ENCODE assay signal across 21 mouse cellular contexts in the genomic region with DNA sequence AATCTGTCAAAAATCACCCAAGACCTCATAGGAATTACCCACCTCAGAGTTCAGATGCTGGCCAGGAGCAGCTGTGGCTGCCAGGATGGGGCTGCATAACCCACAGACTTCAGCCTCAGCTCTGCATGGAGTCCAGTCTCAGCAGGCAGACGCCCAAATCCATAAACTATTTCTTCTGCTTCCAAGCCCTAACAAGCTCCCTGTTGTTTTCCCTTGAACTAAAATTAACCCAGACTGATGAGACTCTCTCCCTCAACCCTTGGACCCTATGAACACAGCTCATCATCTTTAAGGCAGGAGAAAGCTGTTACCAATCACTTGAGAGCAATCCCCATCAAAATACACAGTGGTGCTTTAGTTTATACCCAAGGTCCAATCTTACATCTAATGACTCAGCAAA. TPM values are rescaled to one million over a fixed set of nuclear protein-coding genes. Genes with fewer than 3 reads are reported as not detected.
DNase-seq lines count a peak whose midpoint lies in the region; TF ChIP-seq lines count a peak whose summit lies in the region.
"Had no signal": no experiment of that assay in that cellular context is flagged by ENCODE, and none has a peak within 500 bp of the region (broad histone marks: within the 10 kb centered on the region; RNA-seq: fewer than 3 reads in every experiment).

No protein-coding gene starts in this region.

- no peak overlapping the region for H3K27ac ChIP-seq in gastrocnemius, adult 2 months
- H3K27ac ChIP-seq: embryonic facial prominence, embryonic 13.5 days; embryonic facial prominence, embryonic 15.5 days; forebrain, embryonic 13.5 days; forebrain, embryonic 15.5 days had no signal

- intact Hi-C loops in gastrocnemius, adult 2 months (cut with DNase I), result no loop called here
- intact Hi-C loops in gastrocnemius, postnatal 36 days (cut with DNase I), result no loop called here

- no peak overlapping the region for H3K4me3 ChIP-seq in gastrocnemius, adult 2 months
- H3K4me3 ChIP-seq: embryonic facial prominence, embryonic 13.5 days; embryonic facial prominence, embryonic 15.5 days; erythroblast, embryonic 14.5 days; forebrain, embryonic 13.5 days; forebrain, embryonic 15.5 days had no signal

- TF ChIP-seq CTCF in gastrocnemius, adult 2 months (IDR thresholded peaks at IDR 0.05), result no peak

- DNase-seq in gastrocnemius, adult 2 months, result peak; percentile 4
- DNase-seq in gastrocnemius, postnatal 36 days, result no peak
- DNase-seq in kidney, adult 9 months, result peak; percentile 58
- no peak for DNase-seq in kidney, postnatal 4 days
- no peak for DNase-seq in liver
- DNase-seq: adrenal gland, adult 2 months; adrenal gland, postnatal 10 days; adrenal gland, postnatal 25 days; B cell, adult 2 months; cerebellum, adult 11 months; cerebellum, adult 8-10 months; cerebellum, adult 9-11 months; cerebellum, postnatal 14 days; cerebellum, postnatal 36 days; embryo, embryonic 11 days; forebrain, postnatal 0 days had no signal

RNA-seq across cellular contexts. Expression of gene Rnf10, which starts 17.2 kb away (rescaled TPM):
- total RNA-seq in gastrocnemius, adult 2 months (2021), result 100 to 1,000 TPM; 269 to 274 TPM
- total RNA-seq in gastrocnemius, postnatal 36 days (2021), result 100 to 1,000 TPM; 243 to 279 TPM

RNA-seq across cellular contexts. Expression of gene Pop5, which starts 19.8 kb away (rescaled TPM):
- total RNA-seq in gastrocnemius, adult 2 months (2021), result 10 to 100 TPM; 27.8 to 51.7 TPM
- 10 to 100 TPM; 27.9 to 28.2 TPM for total RNA-seq in gastrocnemius, postnatal 36 days (2021)

RNA-seq across cellular contexts. Expression of gene Coq5, which starts 24.0 kb away (rescaled TPM):
- 100 to 1,000 TPM in 1 of 2 experiments, 10 to 100 TPM in 1; 63.8 to 112 TPM for total RNA-seq in gastrocnemius, adult 2 months (2021)
- total RNA-seq in gastrocnemius, postnatal 36 days (2021), result 10 to 100 TPM; 86.7 to 87.0 TPM

RNA-seq across cellular contexts. Expression of gene Dynll1, which starts 45.3 kb away (rescaled TPM):
- total RNA-seq in gastrocnemius, adult 2 months (2021), result 100 to 1,000 TPM in 1 of 2 experiments, 10 to 100 TPM in 1; 48.4 to 115 TPM
- 10 to 100 TPM; 51.5 to 76.5 TPM for total RNA-seq in gastrocnemius, postnatal 36 days (2021)

Comparison
In these comparisons a context has a peak if more than half of its experiments do, and no peak if none do; other contexts are left out.
1. DNase-seq: peak in gastrocnemius, adult 2 months (single experiment) and kidney, adult 9 months (single experiment); none in gastrocnemius, postnatal 36 days (0 of 2), kidney, postnatal 4 days (0 of 2) and liver (single experiment).